Mouse (Mus musculus) hematopoietic stem cell, adult 5-6 weeks (primary cell): ENCODE data around the gene Pard3b. TPM values are rescaled to one million over a fixed set of nuclear protein-coding genes. Genes with fewer than 3 reads are reported as not detected.
A peak's percentile ranks its signal among the peaks of the same experiment; 100 is the strongest.

Experiments used
- ATAC-seq, 2 experiments: fragments of 125-278 bp in 1 of 2; replicated peaks in 1 of 2; 2 replicates each; pipeline ENCODE4 v1.8.0; 2016 to 2017; ENCODE audit warnings: inconsistent platforms in 2 of 2, mild to moderate bottlenecking in 2 of 2, moderate number of reproducible peaks in 2 of 2, low read depth in 1 of 2, moderate TSS enrichment in 1 of 2; ENCODE audit not compliant: low FRiP score in 2 of 2, poor library complexity in 2 of 2, severe bottlenecking in 2 of 2, insufficient read depth in 1 of 2, low TSS enrichment in 1 of 2
- total RNA-seq: library from RNA; stranded (forward); fragments of 172-1452, 232-1000 nt; gene quantifications from 2 replicates; pipeline ENCODE4 v1.2.3, GENCODE M21; 2017

Pard3b gene
- total RNA-seq, 1 experiment from 2014 or later = 15.8 TPM

DNA sequence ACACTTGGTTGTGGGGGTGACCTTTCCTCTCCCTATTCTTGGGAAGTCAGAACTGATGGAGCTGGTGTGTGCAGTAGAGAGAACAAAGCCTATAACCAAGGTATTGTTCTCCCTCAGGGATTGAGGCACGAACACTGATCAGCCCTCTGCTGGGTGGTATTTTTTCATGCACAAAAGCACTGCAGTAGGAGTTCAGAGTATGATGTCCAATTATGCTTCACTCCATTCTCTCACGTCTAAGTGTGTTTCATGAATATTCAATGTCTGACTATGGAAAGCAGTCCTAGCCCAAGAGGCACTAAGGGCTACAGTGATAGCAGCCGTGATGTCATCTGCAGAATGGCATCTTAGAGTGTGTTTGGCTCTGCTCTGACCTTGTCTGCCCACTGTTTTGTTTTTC lies 359.1 kb downstream of the Pard3b start:
- ATAC-seq = no peak

DNA sequence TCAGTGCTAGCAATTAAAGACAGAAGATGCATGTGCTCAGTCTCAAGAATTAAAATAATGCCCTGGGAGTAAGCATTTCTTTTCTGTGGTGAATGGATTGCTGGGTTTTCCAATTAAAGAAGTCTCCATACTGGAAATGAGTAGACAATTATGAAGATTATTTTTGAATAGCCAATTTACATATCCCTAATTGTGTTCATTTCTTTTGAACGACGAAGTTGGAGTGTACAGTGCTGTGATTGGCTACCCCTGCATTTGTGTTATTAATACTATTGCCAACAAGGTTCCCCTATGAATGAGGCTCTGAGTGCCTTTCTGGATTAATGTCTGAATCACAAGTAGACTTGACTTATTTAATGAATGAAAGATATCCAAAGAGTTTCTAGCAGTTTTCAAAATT lies 370.2 kb downstream of the Pard3b start:
- no peak for ATAC-seq

GRCm38 (mm10) chr1:62011712-62012111 lies 373.1 kb downstream of the Pard3b start:
- no peak for ATAC-seq

- ATAC-seq = no peak
Observed at GRCm38 (mm10) chr1:62016536-62017300, 378.1 kb downstream of the Pard3b start.

DNA sequence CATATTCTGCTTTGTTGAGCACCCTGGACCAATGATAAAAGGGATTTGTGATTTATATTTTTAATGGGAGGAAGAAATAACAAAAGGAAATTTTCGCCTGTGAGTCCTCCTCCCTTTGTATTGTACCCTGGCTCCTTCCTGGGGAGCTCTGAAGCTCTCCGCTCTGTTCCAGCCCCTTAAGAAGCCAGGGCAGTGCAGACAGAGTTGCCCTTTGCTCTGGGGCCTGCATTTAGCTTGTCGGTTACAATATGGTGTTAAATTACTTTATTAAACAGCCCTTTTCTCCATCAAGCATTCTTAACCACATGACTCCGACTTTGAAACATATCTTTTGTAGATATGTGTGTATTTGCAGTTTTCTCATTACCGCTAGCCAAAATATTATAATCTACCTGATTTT lies 379.7 kb downstream of the Pard3b start:
- no peak for ATAC-seq

- ATAC-seq = no peak
Observed at GRCm38 (mm10) chr1:62019743-62020142, 381.1 kb downstream of the Pard3b start.

- ATAC-seq = peak; percentile 27 to 56; a peak in 3 of 4 replicates
Observed at GRCm38 (mm10) chr1:62041718-62042117, 403.1 kb downstream of the Pard3b start.

DNA sequence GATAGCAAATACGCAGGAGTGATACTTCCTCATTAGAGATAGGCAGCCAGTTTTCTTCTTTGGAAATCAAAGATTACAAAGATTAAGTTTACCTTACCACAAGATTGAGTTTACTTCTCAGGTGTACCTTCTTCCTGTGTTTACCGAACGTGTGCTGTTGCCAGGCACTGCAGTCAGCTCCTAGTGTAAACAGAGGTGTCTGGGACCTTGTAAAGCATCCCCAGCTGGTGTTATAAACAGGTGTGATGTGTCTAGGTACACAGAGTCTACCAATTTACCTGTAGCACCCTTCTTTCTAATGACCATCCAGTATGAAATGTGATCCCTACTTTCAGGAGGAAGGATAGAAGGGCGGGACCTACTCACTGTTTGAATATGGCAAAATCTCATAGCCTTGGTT lies 410.0 kb downstream of the Pard3b start:
- ATAC-seq = no peak

DNA sequence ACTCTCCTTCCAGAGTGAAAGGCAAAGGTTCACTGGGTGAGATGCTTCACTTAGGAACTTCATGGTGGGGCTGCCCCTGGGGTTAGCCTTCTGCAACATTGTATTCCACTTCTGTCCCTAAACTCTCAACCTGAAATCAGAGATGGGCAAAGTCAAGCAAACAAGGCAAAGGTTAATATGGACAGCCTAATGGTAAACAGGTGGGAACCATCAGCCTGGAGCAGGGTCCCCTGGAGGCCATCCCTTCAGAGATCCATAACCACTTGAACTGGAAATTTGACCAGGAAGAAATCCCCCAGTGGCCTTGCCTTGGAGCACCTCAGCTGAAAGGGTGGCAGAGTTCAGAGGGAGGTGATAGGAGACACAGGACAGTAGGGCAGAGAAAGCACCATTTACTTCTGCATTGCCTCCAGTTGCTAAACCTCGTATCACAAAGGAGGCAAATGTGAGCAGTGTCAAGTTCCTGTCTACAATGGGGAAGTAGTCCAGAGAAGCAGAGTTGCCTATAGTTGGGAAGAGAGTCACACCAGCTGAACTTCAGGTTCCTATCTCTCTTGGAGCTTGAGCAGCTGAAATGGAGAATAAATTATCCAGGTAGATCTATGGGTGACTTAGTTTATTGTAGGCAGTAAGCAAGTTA lies 412.7 kb downstream of the Pard3b start:
- ATAC-seq = peak; percentile 66 to 83

GRCm38 (mm10) chr1:62053167-62053638 lies 414.6 kb downstream of the Pard3b start:
- no peak for ATAC-seq

DNA sequence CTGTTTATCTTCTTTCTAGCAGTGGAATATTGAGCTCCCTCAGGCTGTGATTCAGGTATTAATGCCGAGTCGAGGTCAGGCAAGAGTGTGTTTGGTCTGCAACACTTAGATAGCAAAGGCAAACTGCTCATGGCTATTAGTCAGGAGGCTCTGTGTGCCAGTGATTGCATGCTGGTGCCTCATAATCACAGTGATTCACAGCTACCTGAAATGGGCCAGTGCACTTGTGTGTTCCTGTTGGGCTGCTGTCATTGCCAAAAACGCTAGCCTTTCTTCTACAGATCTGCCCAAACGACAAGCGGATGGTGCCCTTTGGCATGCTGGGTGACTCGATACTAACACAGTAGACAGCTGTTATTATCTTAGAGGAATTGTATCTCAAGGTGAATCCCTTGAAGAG lies 416.7 kb downstream of the Pard3b start:
- ATAC-seq = no peak

DNA sequence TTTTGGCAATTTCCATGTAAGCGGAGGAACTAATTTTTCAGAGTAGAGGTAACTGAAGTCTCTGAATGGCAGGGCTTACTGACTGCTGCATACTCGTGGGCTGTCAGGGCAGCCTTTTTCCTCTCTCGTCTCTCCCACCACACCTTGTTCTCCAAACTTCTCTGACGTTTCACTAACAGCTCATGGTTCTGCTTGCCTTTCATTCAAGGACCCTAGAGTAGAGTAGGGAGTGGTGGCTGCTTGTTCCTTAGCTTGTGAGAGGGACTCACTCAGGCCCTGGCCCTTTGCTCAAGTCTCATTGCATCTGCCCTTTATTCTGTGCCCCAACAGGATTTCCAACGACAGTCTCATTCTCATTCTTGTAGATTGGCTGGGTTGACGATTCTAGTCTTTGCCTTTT lies 432.0 kb downstream of the Pard3b start:
- ATAC-seq = no peak

DNA sequence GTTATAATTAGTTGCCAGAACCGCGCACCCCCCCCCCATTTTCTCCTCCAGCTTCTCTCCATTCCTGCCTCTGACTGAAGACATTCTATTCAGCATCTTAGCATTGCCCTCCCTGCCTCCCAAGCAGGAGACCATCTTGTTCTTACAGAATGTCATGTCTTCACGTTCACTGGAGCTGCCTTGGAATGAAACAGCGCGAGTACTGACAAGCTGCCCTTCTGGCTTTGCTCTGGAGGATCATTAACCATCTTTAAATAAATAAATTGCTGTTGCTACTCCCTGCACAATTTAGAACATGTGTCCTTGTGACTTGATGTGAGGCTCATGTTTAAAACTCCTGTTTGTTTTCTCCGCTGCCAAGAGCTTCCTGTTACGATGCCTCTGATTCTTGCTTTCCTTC lies 432.5 kb downstream of the Pard3b start:
- ATAC-seq = no peak

DNA sequence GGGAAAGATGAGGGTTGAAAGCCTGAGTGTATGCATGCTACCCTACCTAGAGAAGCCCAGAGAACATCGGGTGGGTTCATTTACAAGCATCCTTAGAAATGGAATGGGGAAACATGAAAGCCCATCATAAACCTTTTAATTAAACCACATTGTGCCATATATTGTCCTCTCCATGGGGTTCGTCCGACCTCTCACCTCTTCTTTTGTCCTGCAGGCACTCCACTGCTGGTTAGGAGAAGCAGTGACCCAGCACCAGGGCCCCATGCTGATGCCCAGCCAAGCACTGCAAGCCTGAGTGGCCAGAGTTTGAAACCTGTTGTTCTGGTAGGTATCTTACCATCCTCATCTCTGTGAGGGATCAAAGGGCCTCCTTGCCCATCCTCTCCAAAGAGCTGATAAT lies 437.5 kb downstream of the Pard3b start:
- no peak for ATAC-seq

DNA sequence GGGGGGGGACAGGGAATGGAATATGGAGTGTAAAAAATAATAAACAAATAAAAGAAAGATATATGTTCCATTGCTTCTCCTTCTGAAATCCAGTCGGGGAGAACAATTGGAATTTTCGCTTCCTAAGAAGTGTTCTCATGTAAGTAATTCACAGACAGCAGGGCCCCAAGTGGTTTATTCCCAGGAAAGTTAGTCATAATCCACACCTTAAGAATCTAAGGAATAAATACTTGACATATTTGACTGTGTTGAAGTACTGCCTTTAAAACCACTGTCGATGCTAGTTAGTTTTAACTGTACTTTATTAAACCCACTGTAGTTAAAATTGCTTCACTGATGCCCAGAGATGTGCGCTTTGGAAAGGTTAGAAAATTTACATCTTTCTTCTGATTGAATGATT lies 442.5 kb downstream of the Pard3b start:
- ATAC-seq = no peak

DNA sequence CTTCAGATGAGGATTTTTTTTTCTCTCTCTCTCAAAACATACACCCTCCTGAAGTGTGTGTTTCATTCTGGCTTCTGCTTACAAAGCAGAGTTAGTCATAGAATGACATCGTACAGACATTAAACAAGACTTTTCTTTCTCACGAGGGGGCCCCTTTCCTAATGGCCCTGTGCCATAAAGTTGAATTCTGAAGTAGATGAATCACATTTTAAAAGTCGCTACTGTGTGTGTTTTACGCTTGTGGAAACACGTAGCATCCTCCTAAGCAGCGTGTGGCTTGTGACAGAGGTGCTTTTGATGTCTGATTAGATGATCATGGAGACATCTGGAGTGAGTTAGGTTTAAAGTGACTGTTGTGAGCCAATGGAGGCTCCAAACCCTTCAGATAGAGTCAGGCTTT lies 447.4 kb downstream of the Pard3b start:
- ATAC-seq = no peak

GRCm38 (mm10) chr1:62087464-62087863 lies 448.8 kb downstream of the Pard3b start:
- no peak for ATAC-seq

GRCm38 (mm10) chr1:62094885-62095284 lies 456.3 kb downstream of the Pard3b start:
- no peak for ATAC-seq

- no peak for ATAC-seq
Observed at GRCm38 (mm10) chr1:62122426-62122825, 483.8 kb downstream of the Pard3b start.
